Mouse (Mus musculus): ENCODE data around the gene Cdhr4.

GRCm38 (mm10) chr9:107975399-107976386 lies 16.6 kb upstream of the Cdhr4 start, which contains the start of gene Uba7:
- TF ChIP-seq CTCF (IDR thresholded peaks at IDR 0.05; ENCODE audit: extremely low read depth, insufficient read depth, low read length) (no peak), POLR2A (IDR thresholded peaks at IDR 0.05; ENCODE audit: extremely low read depth, insufficient read depth, low read length) (no peak)
